Mouse (Mus musculus) testis, postnatal 14 days (tissue): ENCODE measurements at regions not wholly inside any gene's neighbourhood (a gene's known extent, or its start where the extent isn't known, plus 50 kb on each side); places are given as distances from the start of the nearest gene placed in this dataset.
"Not testable (repeated sequence)": the region's sequence is repeated elsewhere in the genome, so short reads cannot be mapped to it uniquely, and the experiment has no call there.

Experiments used
- DNase-seq: peaks from one replicate; pipeline ENCODE4 v3.0.0; 2021; ENCODE audit warnings: low spot score

- no peak for DNase-seq
Observed at GRCm38 (mm10) chr13:26457487-26458253, 312.3 kb downstream of the Hdgfl1 start.

- DNase-seq: no peak
Observed at GRCm38 (mm10) chr13:26426639-26427038, 343.3 kb downstream of the Hdgfl1 start.

GRCm38 (mm10) chr13:26424513-26424912 is 345.5 kb downstream of the Hdgfl1 start:
- no peak for DNase-seq

- no peak for DNase-seq
Observed at GRCm38 (mm10) chr13:26405757-26406156, 364.2 kb downstream of the Hdgfl1 start.

GRCm38 (mm10) chr13:26404707-26405106 is 365.3 kb downstream of the Hdgfl1 start:
- no peak for DNase-seq

GRCm38 (mm10) chr13:26387861-26388621 is 381.9 kb downstream of the Hdgfl1 start:
- DNase-seq: no peak

GRCm38 (mm10) chr13:26382631-26383030 is 387.3 kb downstream of the Hdgfl1 start:
- DNase-seq: no peak

- DNase-seq: no peak
Observed at GRCm38 (mm10) chr13:26382154-26382553, 387.8 kb downstream of the Hdgfl1 start.

GRCm38 (mm10) chr13:26375546-26375945 is 394.4 kb downstream of the Hdgfl1 start:
- no peak for DNase-seq

- DNase-seq: not testable (repeated sequence)
Observed at GRCm38 (mm10) chr13:26365911-26366310, 404.1 kb downstream of the Hdgfl1 start.

GRCm38 (mm10) chr13:26356341-26356740 is 413.6 kb downstream of the Hdgfl1 start:
- DNase-seq: no peak

GRCm38 (mm10) chr13:26354421-26354820 is 415.5 kb downstream of the Hdgfl1 start:
- DNase-seq: no peak

GRCm38 (mm10) chr13:26350510-26350909 is 419.5 kb downstream of the Hdgfl1 start:
- DNase-seq: no peak

- DNase-seq: no peak
Observed at GRCm38 (mm10) chr13:26338795-26339194, 431.2 kb downstream of the Hdgfl1 start.

GRCm38 (mm10) chr13:26325066-26325465 is 444.9 kb downstream of the Hdgfl1 start:
- no peak for DNase-seq

GRCm38 (mm10) chr13:26324633-26325032 is 445.3 kb downstream of the Hdgfl1 start:
- no peak for DNase-seq

- no peak for DNase-seq
Observed at GRCm38 (mm10) chr13:26318557-26318956, 451.4 kb downstream of the Hdgfl1 start.

GRCm38 (mm10) chr13:26312246-26313010 is 457.5 kb downstream of the Hdgfl1 start:
- DNase-seq: no peak

GRCm38 (mm10) chr13:26284073-26284444 is 485.9 kb downstream of the Hdgfl1 start:
- no peak for DNase-seq

GRCm38 (mm10) chr13:26283397-26284072 is 486.4 kb downstream of the Hdgfl1 start:
- no peak for DNase-seq

- no peak for DNase-seq
Observed at GRCm38 (mm10) chr13:26282291-26282690, 487.7 kb downstream of the Hdgfl1 start.

GRCm38 (mm10) chr13:26272850-26273249 is 497.1 kb downstream of the Hdgfl1 start:
- no peak for DNase-seq
